Mouse (Mus musculus): Measurements from ENCODE around the gene 2310034G01Rik. TPM values are rescaled to one million over a fixed set of nuclear protein-coding genes. Genes with fewer than 3 reads are reported as not detected.

Gene 2310034G01Rik
- polyA plus RNA-seq, 1 experiment from 2014 or later, result 3.5 TPM

- H3K4me2 ChIP-seq, result peak overlapping the region; percentile 99
- WGBS, result 83% methylated on average over 5 of the region's 5 CpGs
- no peak overlapping the region for H3K27ac ChIP-seq (replicated peaks)
Measured at GRCm38 (mm10) chr19:46324918-46325317, 25.2 kb downstream of the 2310034G01Rik start.

GRCm38 (mm10) chr19:46324366-46324765 is 25.7 kb downstream of the 2310034G01Rik start:
- Histone ChIP-seq H3K4me3 (no peak overlapping the region), H3K9ac (peak overlapping the region; percentile 80; the same call in 1 of the 2 replicates), H3K36me3 (no peaks in the 10 kb centered on the region), H3K9me3 (no peaks in the 10 kb centered on the region), H3K27me3 (peaks cover 49% of the 10 kb centered on the region), H3K27ac (replicated peaks) (no peak overlapping the region), H3K4me1 (replicated peaks) (peaks cover 79% of the 10 kb centered on the region), H3K4me2 (0 out of 2 replicates have a peak overlapping the region, but pooled peaks have one; percentile 16)
- WGBS, result 74% methylated on average over 11 of the region's 11 CpGs
- ATAC-seq (ENCODE audit: low read depth), result no peak

More at GRCm38 (mm10) chr19:46324918-46325317, 25.2 kb downstream of the 2310034G01Rik start:
- Histone ChIP-seq H3K4me1 (replicated peaks) (peaks cover 80% of the 10 kb centered on the region), H3K9me3 (no peaks in the 10 kb centered on the region), H3K27me3 (peaks cover 43% of the 10 kb centered on the region), H3K4me3 (peak overlapping the region; percentile 65), H3K36me3 (no peaks in the 10 kb centered on the region), H3K9ac (0 out of 2 replicates have a peak overlapping the region, but pooled peaks have one; percentile 80)
- no peak for ATAC-seq (ENCODE audit: low read depth)

GRCm38 (mm10) chr19:46323716-46324115 is 26.4 kb downstream of the 2310034G01Rik start:
- Histone ChIP-seq H3K36me3 (no peaks in the 10 kb centered on the region), H3K27me3 (peaks cover 55% of the 10 kb centered on the region), H3K9me3 (no peaks in the 10 kb centered on the region), H3K4me1 (replicated peaks) (peaks cover 79% of the 10 kb centered on the region), H3K4me2 (no peak overlapping the region), H3K9ac (peak overlapping the region; percentile 43; the same call in 1 of the 2 replicates), H3K4me3 (no peak overlapping the region), H3K27ac (replicated peaks) (no peak overlapping the region)
- WGBS, result 61% methylated on average over 5 of the region's 5 CpGs
- no peak for ATAC-seq (ENCODE audit: low read depth)

- ATAC-seq (ENCODE audit: low read depth), result no peak
- peak overlapping the region; percentile 41 for H3K9ac ChIP-seq
- no peaks in the 10 kb centered on the region for H3K9me3 ChIP-seq
- H3K4me2 ChIP-seq, result no peak overlapping the region
- no peak overlapping the region for H3K4me3 ChIP-seq
- no peak overlapping the region for H3K27ac ChIP-seq (replicated peaks)
- peaks cover 62% of the 10 kb centered on the region for H3K27me3 ChIP-seq
- H3K36me3 ChIP-seq, result no peaks in the 10 kb centered on the region
- H3K4me1 ChIP-seq (replicated peaks), result peaks cover 85% of the 10 kb centered on the region
- WGBS, result 83% methylated on average over 13 of the region's 13 CpGs
Measured at GRCm38 (mm10) chr19:46322996-46323572, 27.0 kb downstream of the 2310034G01Rik start.

DNA sequence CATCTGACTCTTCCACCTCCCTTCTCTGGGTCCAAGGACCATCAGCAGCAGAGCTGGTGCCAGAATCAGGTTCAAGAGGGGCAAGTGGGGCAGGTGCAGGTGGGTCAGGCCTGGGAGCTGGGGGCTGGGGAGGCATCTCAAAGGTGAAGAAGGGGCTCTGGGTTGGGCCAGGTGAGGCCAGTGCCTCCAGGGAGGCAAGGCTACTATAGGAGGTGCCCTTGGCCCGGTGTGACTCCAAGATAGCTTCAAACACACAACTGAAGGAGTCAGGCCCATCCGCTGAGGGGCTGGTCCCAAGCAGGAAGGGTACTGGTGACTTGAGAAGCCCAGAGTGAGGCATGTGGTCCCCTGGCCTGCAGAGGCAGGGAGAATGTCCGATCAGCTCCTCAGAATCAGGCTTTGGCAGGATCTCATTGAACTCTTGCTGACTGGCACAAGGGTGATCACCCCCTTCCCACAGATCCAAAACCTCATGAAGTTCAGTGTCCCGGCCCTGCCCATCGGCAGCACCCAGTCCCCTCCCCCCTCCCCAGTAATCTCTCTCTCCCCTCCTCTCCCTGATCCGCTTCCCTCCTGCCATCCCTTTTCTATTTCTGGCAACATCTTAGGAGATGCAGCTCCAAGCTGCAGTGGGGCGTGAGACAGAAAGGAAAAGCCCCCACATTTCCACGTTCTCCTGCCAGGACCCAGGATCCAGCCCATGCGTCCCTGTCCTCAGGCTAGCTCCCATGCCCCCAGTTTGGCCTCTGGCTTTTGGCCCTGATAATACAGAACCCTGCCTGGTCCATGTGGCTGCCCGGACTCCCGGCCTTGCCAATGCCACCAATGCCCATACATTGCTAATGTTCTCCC is 27.7 kb downstream of the 2310034G01Rik start:
- no peak for ATAC-seq (ENCODE audit: low read depth)
- Histone ChIP-seq H3K27ac (replicated peaks) (peak overlapping the region; percentile 75), H3K9me3 (no peaks in the 10 kb centered on the region), H3K9ac (peak overlapping the region; percentile 41), H3K4me1 (replicated peaks) (peaks cover 87% of the 10 kb centered on the region), H3K27me3 (peaks cover 69% of the 10 kb centered on the region), H3K4me2 (peak overlapping the region; percentile 43), H3K4me3 (no peak overlapping the region), H3K36me3 (no peaks in the 10 kb centered on the region)
- whole genome bisulfite sequencing, result 65% methylated on average over 11 of the region's 11 CpGs

- Histone ChIP-seq H3K27ac (replicated peaks) (peak overlapping the region; percentile 75), H3K4me1 (replicated peaks) (peaks cover 87% of the 10 kb centered on the region), H3K9me3 (no peaks in the 10 kb centered on the region), H3K27me3 (peaks cover 79% of the 10 kb centered on the region), H3K4me3 (no peak overlapping the region), H3K9ac (peak overlapping the region; percentile 41), H3K4me2 (peak overlapping the region; percentile 43), H3K36me3 (no peaks in the 10 kb centered on the region)
- WGBS, result 18% methylated on average over 6 of the region's 6 CpGs
- ATAC-seq (ENCODE audit: low read depth), result peak; percentile 59
Measured at GRCm38 (mm10) chr19:46321101-46321943, 28.8 kb downstream of the 2310034G01Rik start.

DNA sequence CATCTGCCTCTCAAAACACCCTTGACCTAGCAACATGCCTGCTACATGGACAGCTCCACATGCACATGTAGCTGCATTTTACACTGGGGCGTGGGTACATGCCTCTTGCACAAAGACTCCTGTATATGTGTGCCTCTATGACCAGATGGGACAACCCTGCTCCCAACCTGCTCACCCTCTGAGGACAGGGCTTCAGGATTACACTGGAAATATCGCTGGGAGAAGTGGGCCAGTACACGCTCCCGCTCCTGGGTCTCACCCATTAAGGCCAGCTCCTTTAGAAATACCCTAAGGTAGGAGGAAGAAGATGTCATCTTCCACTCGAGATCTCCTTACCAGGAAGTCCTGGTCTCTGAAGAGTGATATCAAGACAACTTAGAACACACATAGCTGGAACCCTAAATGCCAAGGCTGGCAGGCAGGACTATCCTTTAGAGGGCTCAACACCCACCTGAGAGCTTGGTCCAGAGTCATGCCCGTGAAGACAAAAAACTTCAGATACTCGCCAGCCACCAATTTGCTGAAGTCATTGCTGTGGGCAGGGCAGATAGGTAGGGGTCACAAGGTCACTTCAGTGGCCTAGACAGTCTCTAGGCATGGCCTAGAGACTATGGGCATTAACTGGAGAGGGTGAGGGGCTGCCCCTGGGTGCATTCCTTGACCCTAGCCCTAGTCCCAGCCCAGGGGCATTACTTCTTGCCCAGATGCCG is 29.9 kb downstream of the 2310034G01Rik start:
- no peak overlapping the region for H3K4me3 ChIP-seq
- H3K9ac ChIP-seq, result no peak overlapping the region
- 80% methylated on average over 8 of the region's 8 CpGs for WGBS
- no peak overlapping the region for H3K4me2 ChIP-seq
- 0 out of 2 replicates have a peak overlapping the region, but pooled peaks have one; percentile 33 for H3K27ac ChIP-seq (replicated peaks)
- H3K36me3 ChIP-seq, result no peaks in the 10 kb centered on the region
- H3K4me1 ChIP-seq (replicated peaks), result peaks cover 87% of the 10 kb centered on the region
- ATAC-seq (ENCODE audit: low read depth), result no peak
- H3K9me3 ChIP-seq, result no peaks in the 10 kb centered on the region
- H3K27me3 ChIP-seq, result peaks cover 82% of the 10 kb centered on the region

DNA sequence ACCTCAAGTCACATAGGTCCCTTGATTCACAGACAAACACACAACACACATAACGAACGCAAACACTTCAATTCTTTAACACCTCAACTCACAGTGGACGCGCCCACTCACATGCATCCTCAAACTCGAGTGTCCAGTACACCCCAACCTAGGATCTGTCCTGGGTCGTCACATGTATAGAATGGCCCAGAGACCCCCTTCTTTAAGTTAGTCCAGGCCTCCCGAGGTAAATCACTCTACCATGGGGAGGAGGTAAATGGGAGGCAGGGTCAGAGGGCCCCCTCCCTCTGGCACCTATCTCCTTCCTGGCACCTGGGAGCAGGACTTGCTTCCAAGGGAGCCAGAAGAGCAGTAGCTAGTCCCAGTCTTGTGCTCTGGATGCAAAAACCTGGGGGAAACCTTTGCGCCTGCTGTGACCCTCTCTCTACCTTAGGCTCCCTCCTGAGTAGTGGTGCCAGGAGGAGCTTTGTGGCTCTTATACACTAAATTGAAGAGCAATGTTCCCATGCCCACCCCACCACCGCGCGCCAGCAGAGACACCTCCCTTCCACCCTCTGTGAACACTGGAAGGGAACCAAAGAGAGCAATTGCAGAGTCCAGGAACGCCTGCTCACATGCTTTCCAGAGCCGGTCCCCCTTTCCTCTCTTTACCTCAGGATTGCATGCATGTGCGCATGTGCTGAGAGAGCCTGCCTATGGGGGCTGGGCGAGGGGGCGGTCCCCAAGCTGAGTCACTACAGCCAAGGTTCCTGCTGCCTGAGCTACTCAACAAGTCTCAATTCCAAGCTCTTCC is 31.3 kb downstream of the 2310034G01Rik start:
- WGBS, result 9% methylated on average over 16 of the region's 16 CpGs
- H3K4me1 ChIP-seq (replicated peaks), result peaks cover 73% of the 10 kb centered on the region
- no peak for ATAC-seq (ENCODE audit: low read depth)
- H3K27ac ChIP-seq (replicated peaks), result peak overlapping the region; percentile 70; the same call in 1 of the 2 replicates
- no peaks in the 10 kb centered on the region for H3K36me3 ChIP-seq
- peaks cover 82% of the 10 kb centered on the region for H3K27me3 ChIP-seq
- peak overlapping the region; percentile 52 for H3K4me3 ChIP-seq
- peak overlapping the region; percentile 66 for H3K4me2 ChIP-seq
- no peaks in the 10 kb centered on the region for H3K9me3 ChIP-seq
- peak overlapping the region; percentile 19; the same call in 1 of the 2 replicates for H3K9ac ChIP-seq

GRCm38 (mm10) chr19:46318031-46318471 is 32.1 kb downstream of the 2310034G01Rik start:
- Histone ChIP-seq H3K4me1 (replicated peaks) (peaks cover 71% of the 10 kb centered on the region), H3K9me3 (no peaks in the 10 kb centered on the region), H3K4me2 (peak overlapping the region; percentile 66), H3K36me3 (peaks cover 7% of the 10 kb centered on the region), H3K4me3 (peak overlapping the region; percentile 52), H3K27me3 (peaks cover 82% of the 10 kb centered on the region), H3K27ac (replicated peaks) (0 out of 2 replicates have a peak overlapping the region, but pooled peaks have one; percentile 24), H3K9ac (peak overlapping the region; percentile 81)
- ATAC-seq (ENCODE audit: low read depth), result peak; percentile 11; the same call in 1 of the 2 replicates
- WGBS, result 3% methylated on average over 33 of the region's 42 CpGs

GRCm38 (mm10) chr19:46317546-46317885 is 32.6 kb downstream of the 2310034G01Rik start:
- Histone ChIP-seq H3K9me3 (no peaks in the 10 kb centered on the region), H3K9ac (peak overlapping the region; percentile 81), H3K36me3 (peaks cover 12% of the 10 kb centered on the region), H3K27ac (replicated peaks) (peak overlapping the region; percentile 24; the same call in 1 of the 2 replicates), H3K27me3 (peaks cover 83% of the 10 kb centered on the region), H3K4me2 (peak overlapping the region; percentile 66), H3K4me3 (peak overlapping the region; percentile 52), H3K4me1 (replicated peaks) (peaks cover 66% of the 10 kb centered on the region)
- under 1% methylated on average over 40 of the region's 48 CpGs for WGBS
- ATAC-seq (ENCODE audit: low read depth), result peak; percentile 5
